Mouse (Mus musculus) ovary, postnatal 14 days (tissue): ENCODE measurements around the gene Qrich1.
A peak's percentile ranks its signal among the peaks of the same experiment; 100 is the strongest.

ENCODE experiments used
- DNase-seq: peaks from one replicate; pipeline ENCODE4 v3.0.0; 2022; ENCODE audit warnings: low spot score

The Qrich1 gene

DNA sequence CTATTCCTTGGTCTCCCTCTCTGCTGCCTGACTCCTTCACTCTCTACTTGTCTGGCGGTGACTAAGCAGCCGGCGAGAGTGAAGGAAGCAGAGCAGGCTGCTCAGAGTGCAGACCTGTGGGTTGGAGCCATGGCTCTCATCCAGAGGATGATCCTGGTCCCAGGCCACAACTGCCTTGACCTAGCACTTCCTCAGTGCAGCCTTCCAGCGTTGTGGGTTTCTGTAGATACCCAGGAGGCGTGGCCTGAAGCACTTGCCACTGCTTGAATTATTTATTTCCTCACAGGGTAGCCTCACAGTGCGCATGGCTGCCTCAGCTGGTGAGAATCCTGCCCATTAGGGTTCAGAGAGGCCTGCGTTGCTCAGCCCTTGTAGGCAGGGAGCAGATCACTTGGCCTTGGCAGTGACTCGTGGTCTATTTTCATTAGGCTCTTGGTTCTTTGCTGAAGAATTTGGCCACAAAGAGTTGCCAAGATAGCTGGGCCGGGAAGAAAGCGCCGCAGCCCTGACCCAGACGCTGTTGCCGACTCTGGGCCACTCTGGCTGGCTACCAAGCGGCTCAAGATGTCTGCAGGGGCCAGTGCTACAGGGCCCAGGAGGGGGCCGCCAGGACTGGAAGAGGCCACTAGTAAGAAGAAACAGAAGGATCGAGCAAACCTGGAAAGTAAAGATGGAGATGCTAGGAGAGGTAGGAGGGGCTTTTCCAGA, 24.4 kb upstream of the Qrich1 start:
- DNase-seq: no peak

DNA sequence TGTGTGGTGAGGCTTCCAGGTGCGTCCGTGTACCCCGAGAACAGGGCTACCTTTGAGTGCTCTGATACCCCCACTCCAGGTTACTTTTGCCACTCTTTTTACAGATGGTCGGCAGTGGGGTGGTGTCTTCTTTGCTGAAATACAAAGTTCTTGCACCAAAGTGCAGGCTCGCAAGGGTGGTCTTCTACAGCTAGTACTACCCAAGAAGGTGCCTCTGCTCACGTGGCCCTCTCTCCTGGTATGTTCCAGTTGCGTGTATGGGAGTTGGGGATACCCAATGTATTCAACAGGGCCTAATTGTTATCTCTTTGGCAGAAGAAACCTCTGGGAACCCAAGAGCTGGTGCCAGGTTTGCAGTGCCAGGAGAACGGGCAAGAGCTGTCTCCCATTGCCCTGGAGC, 23.4 kb upstream of the Qrich1 start:
- DNase-seq: no peak

GRCm38 (mm10) chr9:108494146-108494825, 22.3 kb upstream of the Qrich1 start:
- DNase-seq: no peak

DNA sequence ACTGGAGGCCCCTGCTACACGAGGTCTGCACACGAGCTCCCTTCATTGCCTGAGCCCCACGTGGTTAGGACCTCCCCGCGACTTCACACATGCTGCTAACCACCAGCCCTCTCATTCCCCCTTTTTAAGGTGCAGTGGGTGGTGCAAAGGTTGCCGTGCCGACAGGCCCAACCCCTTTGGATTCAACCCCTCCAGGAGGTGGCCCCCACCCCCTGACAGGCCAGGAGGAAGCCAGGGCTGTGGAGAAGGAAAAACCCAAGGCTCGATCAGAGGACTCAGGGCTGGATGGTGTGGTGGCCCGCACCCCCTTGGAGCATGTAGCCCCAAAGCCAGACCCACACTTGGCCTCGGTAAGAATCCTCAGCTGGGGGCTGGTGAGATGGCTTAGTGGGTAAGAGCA, 21.7 kb upstream of the Qrich1 start:
- no peak for DNase-seq

GRCm38 (mm10) chr9:108499231-108499630, 17.4 kb upstream of the Qrich1 start:
- DNase-seq: no peak

DNA sequence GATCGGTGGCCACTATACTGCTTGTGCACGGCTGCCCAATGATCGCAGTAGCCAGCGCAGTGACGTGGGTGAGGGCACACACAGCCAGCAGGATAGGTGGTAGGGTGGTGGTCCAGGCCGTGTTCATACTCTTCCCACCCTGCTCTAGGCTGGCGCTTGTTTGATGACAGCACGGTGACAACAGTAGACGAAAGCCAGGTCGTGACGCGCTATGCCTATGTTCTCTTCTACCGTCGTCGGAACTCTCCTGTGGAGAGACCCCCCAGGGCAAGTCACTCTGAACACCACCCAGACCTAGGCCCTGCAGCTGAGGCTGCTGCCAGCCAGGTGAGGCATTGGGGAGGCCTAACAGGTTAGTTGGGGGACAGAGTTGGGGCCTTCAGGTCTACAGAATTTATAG, 16.7 kb upstream of the Qrich1 start:
- DNase-seq: no peak

DNA sequence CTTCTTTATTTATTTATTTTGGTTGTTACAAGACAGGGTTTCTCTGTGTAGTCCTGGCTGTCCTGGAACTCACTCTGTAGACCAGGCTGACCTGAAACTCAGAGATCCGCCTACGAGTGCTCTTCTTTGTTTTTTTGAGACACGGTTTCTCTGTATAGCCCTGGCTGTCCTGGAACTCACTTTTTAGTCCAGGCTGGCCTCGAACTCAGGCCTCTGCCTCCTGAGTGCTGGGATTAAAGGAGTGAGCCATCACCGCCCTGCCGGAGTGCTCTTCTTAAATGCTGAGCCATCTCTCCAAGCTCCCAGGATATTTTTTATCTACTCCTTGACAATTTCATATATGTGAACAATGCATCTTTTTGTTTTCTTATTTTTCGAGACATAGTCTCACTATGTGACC, 9.7 kb upstream of the Qrich1 start:
- DNase-seq: no peak

DNA sequence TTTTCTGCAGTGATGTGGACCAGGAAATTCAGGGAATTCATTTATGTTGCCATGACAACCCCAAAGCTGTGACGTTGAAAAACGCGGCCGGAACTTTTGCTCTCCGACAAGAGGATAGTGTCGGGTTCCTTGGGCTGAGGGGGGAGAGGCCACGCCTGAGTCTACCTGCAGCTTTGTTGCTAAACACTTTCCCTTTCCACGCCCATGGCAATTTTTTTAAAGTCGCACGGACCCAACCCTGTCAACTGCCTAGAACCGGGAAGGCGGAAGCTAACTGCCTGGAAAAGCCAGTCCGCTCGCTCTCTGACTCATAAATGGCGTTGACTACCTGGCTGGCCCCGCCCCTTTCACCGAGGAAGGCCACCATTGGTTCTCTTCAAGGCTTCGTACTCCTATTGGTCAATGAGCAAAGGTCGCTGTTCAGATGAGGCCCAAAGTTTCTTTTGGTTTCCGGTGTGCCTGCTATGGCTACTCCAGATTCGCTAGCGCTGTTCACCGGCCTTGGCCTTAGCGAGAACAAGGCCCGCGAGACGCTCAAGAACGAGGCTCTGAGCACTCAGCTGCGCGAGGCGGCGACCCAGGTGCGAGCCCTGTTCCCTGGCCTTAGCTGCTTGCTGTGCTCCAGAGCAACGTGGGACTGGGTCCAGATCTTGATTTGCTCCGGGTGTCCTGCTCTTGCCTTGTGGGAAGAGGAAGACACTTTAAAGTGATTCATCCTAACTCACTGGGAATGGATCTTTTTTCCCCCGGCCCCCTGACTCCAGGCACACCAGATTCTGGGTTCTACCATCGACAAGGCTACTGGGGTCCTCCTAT, 8.8 kb upstream of the Qrich1 start, which contains the start of gene Qars:
Gene Qars (plus strand): TSS at position 88 of the 816 bp plus-strand sequence.
- peak; percentile 89 for DNase-seq

- DNase-seq: no peak
These were observed 7.8 kb upstream of the Qrich1 start for GRCm38 (mm10) chr9:108508776-108509175.

DNA sequence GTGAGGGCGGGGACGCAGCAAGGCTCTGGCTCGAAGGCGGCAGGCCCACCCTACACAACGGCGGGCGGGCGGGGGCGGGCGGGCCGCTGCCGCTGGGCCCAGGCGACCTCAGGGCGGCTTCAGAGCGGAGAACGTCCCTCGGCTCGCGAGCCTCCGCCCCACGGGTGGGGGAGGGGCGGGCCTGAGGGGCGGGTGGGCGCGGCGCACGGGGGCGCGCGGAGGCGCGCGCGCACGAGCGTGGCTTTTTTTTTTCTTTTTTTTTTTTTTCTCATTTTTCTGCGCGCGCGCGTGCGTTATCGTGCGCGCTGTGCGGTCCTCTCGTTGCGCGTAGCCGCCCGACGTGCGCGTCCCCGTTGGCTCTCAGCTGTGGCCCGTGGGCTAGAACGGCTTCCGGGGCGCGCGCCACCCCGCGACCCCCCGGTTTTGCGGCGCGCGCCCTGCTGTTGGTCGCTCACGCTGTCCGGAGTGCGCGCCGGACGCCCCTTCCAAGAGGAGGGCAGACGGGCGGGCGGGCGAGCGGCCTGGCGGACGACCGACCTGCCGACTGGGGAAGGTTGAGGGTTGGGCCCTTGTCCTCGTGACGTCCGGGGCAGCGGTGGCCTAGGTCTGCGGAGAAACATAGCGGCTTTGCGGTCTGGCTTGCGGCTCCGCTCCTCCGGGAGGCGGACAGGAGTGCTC, 786 bp downstream of the Qrich1 start:
- DNase-seq: peak; percentile 69

DNA sequence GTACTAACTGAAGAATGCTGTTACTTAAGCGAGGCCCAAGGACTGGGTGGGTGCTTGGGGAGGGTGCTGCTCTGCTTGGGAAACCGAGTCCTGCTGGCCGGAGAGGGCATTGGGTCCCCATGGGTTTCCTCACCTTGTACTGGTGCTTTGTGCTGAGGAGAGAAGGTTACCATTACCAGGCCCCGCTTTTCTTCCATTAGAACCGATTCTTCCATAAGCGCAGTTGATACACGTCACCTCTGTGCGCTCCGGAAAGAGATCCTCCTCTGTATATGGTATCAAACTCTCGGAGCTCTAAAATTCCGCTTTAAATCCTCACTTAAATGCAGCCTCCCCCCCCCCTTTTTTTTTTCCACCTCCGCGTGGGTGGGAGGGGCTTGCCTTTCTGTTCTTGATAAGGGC, 1.3 kb downstream of the Qrich1 start:
- DNase-seq: peak; percentile 18

DNA sequence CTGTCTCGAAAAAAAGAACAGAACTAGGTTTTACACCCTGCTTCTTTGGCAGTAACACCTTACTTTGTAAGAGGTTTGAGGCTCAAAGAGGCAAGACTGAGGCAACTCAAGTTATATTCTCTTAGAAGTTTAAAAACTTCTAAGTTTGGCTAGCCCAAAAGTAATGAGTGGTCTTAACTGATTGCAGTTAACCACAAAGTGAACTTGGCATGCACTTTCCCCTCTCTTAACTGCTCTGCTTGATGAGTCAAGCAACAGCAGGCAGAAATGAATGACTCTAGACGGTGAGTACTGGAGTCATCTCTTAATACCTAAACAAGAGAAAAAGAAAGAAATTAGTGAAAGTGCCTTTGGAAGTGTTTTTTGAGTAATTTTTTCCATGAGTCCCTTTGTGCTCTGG, 5.0 kb downstream of the Qrich1 start:
- DNase-seq: no peak

GRCm38 (mm10) chr9:108523341-108523740, 6.7 kb downstream of the Qrich1 start:
- no peak for DNase-seq

DNA sequence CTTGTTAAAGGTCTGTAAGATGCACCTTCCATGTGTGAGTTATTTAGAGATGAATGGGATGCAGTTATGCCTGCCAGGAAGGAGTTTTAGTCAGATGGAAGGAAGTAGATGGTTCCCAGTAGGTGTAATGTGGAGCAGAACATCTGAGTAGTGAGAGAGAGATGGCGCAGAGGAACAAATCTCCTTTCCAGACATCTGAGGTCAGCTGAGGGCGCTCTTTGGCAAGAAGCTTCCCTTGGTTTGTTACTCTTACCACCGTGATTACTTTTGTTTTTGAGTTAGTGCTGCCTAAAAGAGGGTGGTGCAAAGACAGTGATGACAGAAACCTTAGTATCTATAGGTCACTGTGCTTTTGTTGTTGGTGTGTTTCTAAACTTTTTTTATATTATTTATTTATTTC, 8.8 kb downstream of the Qrich1 start:
- no peak for DNase-seq

DNA sequence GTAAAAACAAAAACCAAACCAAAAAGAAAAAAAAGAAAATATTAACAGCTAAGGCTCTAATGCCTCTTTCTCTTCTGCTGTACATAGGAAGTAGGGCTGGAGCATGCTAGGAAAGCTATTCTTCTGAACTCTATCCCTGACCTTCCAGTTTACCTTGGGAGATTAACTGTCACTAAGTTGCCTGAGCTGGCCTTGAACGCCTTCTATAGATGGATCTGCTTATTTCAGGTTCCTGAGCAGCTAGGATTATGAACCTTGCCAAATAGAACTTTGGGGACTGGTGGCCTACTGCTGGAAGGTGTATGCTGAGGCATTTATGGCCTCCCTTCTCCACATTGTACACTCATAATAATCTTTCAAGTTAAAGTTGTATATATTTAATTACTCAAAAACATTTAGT, 14.3 kb downstream of the Qrich1 start:
- no peak for DNase-seq

GRCm38 (mm10) chr9:108531496-108531895, 14.9 kb downstream of the Qrich1 start:
- DNase-seq: no peak

DNA sequence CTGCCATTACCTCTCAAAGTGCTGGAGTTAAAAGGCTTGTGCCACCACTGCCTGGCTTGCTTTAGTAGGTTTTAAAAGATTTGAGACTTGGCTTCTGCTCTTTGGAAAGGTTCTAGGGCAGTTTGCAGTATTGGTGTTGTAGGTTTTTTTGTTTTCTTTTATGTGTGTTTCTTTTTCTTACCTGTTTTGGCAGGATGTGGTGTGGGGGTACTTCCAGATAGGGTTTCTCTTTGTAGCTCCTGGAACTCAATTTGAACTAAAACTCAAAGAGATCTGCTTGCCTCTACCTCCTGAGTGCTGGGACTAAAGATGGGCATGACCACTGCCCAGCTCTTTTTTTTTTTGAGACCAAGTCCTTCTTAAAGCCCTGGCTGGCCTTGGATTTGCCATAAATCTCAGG, 24.2 kb downstream of the Qrich1 start:
- no peak for DNase-seq

DNA sequence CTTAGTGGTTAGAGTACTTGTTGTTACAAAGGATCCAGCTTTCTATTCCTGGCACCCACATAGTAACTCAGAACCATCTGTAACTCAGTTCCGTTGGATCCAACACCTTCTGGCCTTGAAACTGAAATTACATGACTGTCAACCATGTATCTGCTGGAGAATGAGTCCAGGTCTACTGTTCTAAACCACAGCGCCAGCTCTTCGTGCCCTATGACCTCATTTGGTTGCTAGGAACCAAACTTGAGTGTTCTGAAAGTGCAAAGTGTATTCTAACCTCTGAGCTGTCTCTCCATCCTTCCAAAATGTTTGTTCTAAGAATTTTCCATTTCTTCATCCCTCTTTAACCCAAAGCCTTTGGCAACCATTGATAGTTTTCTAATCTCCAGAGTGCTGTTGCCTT, 29.4 kb downstream of the Qrich1 start:
- no peak for DNase-seq

GRCm38 (mm10) chr9:108546875-108547274, 30.3 kb downstream of the Qrich1 start:
- DNase-seq: no peak

DNA sequence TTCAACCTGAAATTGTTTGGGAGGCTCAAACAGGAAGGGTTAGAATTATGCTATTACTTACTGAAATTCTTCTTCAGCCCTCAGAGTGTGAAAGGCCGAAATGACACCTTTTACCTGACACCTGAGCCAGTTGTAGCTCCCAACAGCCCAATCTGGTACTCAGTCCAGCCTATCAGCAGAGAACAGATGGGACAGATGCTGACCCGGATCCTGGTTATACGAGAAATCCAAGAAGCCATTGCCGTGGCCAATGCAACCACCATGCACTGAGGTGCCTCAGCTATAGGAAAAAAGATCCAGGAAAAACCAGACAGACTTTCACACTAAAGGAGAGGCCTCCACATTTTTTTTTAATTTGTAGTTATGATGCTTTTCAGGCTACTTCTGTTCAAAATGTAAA, 42.6 kb downstream of the Qrich1 start:
- no peak for DNase-seq

GRCm38 (mm10) chr9:108560227-108560841, 43.7 kb downstream of the Qrich1 start, which contains the start of gene Impdh2:
TSS of gene Impdh2 (plus strand) at chr9:108560286.
- DNase-seq: peak; percentile 91

DNA sequence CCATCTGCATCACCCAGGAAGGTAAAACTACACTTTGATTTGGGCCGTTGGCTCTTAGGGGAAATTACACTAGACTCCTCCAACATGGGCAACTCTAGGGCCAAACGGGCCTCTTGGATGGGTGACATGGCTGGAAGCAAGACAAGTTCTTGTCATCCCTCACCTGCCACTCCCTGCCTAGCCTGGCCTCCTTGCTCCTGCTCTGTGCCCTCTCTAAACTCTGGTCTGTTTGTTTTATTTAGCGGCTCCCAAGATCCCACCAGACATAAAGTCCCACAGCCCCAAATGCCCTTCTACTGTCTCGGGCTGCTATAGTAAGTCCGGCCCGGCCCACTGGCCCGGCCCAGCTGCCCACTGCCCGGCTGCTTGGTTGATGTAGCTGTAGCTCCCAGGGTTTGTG, 47.1 kb downstream of the Qrich1 start:
- no peak for DNase-seq
